Mouse (Mus musculus) MN1 (cell line): ENCODE data around the gene Kif7.
A peak's percentile ranks its signal among the peaks of the same experiment; 100 is the strongest.

ENCODE experiments used
- DNase-seq: peaks from one replicate; pipeline ENCODE4 v3.0.0-alpha.2; 2016; ENCODE audit warnings: low spot score

The Kif7 gene

GRCm38 (mm10) chr7:79715187-79715981 is at the start of gene Kif7:
Gene Kif7 (minus strand): TSS chr7:79715720.
- peak; percentile 85 for DNase-seq

- no peak for DNase-seq
These were observed 46.6 kb upstream of the Kif7 start for GRCm38 (mm10) chr7:79762106-79762505.

GRCm38 (mm10) chr7:79761124-79761876 is 45.8 kb upstream of the Kif7 start:
- DNase-seq, result no peak

GRCm38 (mm10) chr7:79759766-79760165 is 44.2 kb upstream of the Kif7 start:
- no peak for DNase-seq

GRCm38 (mm10) chr7:79758176-79758575 is 42.7 kb upstream of the Kif7 start:
- DNase-seq, result no peak

GRCm38 (mm10) chr7:79756334-79756733 is 40.8 kb upstream of the Kif7 start:
- no peak for DNase-seq

GRCm38 (mm10) chr7:79749511-79749910 is 34.0 kb upstream of the Kif7 start:
- DNase-seq, result no peak

GRCm38 (mm10) chr7:79747659-79748058 is 32.1 kb upstream of the Kif7 start:
- DNase-seq, result no peak

GRCm38 (mm10) chr7:79744585-79744984 is 29.1 kb upstream of the Kif7 start:
- no peak for DNase-seq

- DNase-seq, result no peak
These were observed 28.5 kb upstream of the Kif7 start for GRCm38 (mm10) chr7:79744051-79744450.

GRCm38 (mm10) chr7:79742659-79743536 is 27.4 kb upstream of the Kif7 start, which contains the start of the genes Pex11a and Wdr93:
Gene Pex11a (minus strand): TSS chr7:79743131.
Gene Wdr93 (plus strand): TSS chr7:79743163.
- DNase-seq, result peak; percentile 76

GRCm38 (mm10) chr7:79742277-79742658 is 26.7 kb upstream of the Kif7 start:
- DNase-seq, result no peak

GRCm38 (mm10) chr7:79740279-79740678 is 24.8 kb upstream of the Kif7 start:
- DNase-seq, result no peak

GRCm38 (mm10) chr7:79738913-79739312 is 23.4 kb upstream of the Kif7 start:
- no peak for DNase-seq

- no peak for DNase-seq
These were observed 21.0 kb upstream of the Kif7 start for GRCm38 (mm10) chr7:79736511-79736910.

GRCm38 (mm10) chr7:79734563-79734962 is 19.0 kb upstream of the Kif7 start:
- DNase-seq, result no peak

- DNase-seq, result no peak
These were observed 17.1 kb upstream of the Kif7 start, which contains the start of gene Plin1 for GRCm38 (mm10) chr7:79732622-79733021. Gene Plin1 (minus strand): TSS chr7:79732903.

GRCm38 (mm10) chr7:79731438-79731837 is 15.9 kb upstream of the Kif7 start:
- DNase-seq, result no peak

- DNase-seq, result peak; percentile 39
These were observed 14.3 kb upstream of the Kif7 start for GRCm38 (mm10) chr7:79729743-79730370.

GRCm38 (mm10) chr7:79729169-79729568 is 13.6 kb upstream of the Kif7 start:
- peak; percentile 80 for DNase-seq

- DNase-seq, result peak; percentile 75
These were observed 12.7 kb upstream of the Kif7 start for GRCm38 (mm10) chr7:79728219-79728618.

- DNase-seq, result peak; percentile 45
These were observed 11.6 kb upstream of the Kif7 start for GRCm38 (mm10) chr7:79727091-79727490.
